Mouse (Mus musculus) CH12.LX (cell line): Measurements from ENCODE around the gene Prkg1. TPM values are rescaled to one million over a fixed set of nuclear protein-coding genes. Genes with fewer than 3 reads are reported as not detected.

Source experiments
- DNase-seq: peaks from one replicate; pipeline ENCODE4 v3.0.0-alpha.2; 2013; ENCODE audit errors: extremely low read depth
- H3K27ac ChIP-seq: 2 replicates; pipeline ENCODE4 v1.5.1; 2012; ENCODE audit warnings: low read depth, mild to moderate bottlenecking, control low read depth, moderate library complexity; ENCODE audit not compliant: insufficient read depth
- H3K27me3 ChIP-seq: replicated peaks from 2 replicates; pipeline ENCODE3; 2012; ENCODE audit warnings: inconsistent platforms
- H3K36me3 ChIP-seq, 2 experiments: replicated peaks in 1 of 2; 2 replicates each; pipeline versions ENCODE3 to v1.6.1; 2012; ENCODE audit warnings: inconsistent platforms in 1 of 2, low read length in 1 of 2, mild to moderate bottlenecking in 1 of 2, mixed read lengths in 1 of 2, moderate library complexity in 1 of 2; ENCODE audit not compliant: control insufficient read depth in 1 of 2, insufficient read depth in 1 of 2
- H3K4me1 ChIP-seq, 2 experiments: 2 replicates each; pipeline ENCODE4 v1.6.1; 2012; ENCODE audit warnings: inconsistent platforms in 1 of 2, moderate library complexity in 1 of 2; ENCODE audit not compliant: insufficient read depth in 2 of 2, control insufficient read depth in 1 of 2
- H3K4me2 ChIP-seq: 2 replicates; pipeline ENCODE4 v1.6.1; 2012; ENCODE audit warnings: low read depth, mild to moderate bottlenecking, control low read depth; ENCODE audit not compliant: poor library complexity, insufficient read depth, severe bottlenecking
- H3K4me3 ChIP-seq, 3 experiments: fragments of 150-350 bp in 1 of 3; sonication (generic) in 1 of 3; replicated peaks in 1 of 3; 2 replicates each; pipeline versions ENCODE3 to v1.5.1; 2011 to 2012; ENCODE audit warnings: low read depth in 2 of 3, low read length in 2 of 3, mild to moderate bottlenecking in 2 of 3, moderate library complexity in 2 of 3, control low read depth in 1 of 3, improper control_type of control experiment in 1 of 3, inconsistent platforms in 1 of 3, mixed read lengths in 1 of 3; ENCODE audit not compliant: poor library complexity in 1 of 3
- H3K79me2 ChIP-seq: replicated peaks from 2 replicates; pipeline ENCODE4 v1.6.1; 2012; ENCODE audit warnings: mild to moderate bottlenecking, moderate library complexity; ENCODE audit not compliant: control insufficient read depth, poor library complexity, insufficient read depth, severe bottlenecking; ENCODE audit errors: extremely low read depth
- H3K9ac ChIP-seq: 2 replicates; pipeline ENCODE4 v1.6.1; 2012; ENCODE audit warnings: low read depth, mild to moderate bottlenecking, control low read depth, moderate library complexity; ENCODE audit not compliant: insufficient read depth
- H3K9me3 ChIP-seq: replicated peaks from 2 replicates; pipeline ENCODE3; 2012; ENCODE audit warnings: low read length, inconsistent platforms, mixed read lengths
- BHLHE40 ChIP-seq: IDR thresholded peaks from 2 replicates; pipeline ENCODE4 v1.6.1; 2011; ENCODE audit warnings: mild to moderate bottlenecking, low read depth, low read length, improper control_type of control experiment
- CTCF ChIP-seq, 2 experiments: IDR thresholded peaks in 1 of 2; conservative IDR thresholded peaks in 1 of 2; 2 replicates each; pipeline ENCODE4 v1.5.1; 2011 to 2012; ENCODE audit warnings: low read depth in 2 of 2, low read length in 2 of 2, improper control_type of control experiment in 1 of 2, inconsistent platforms in 1 of 2, mild to moderate bottlenecking in 1 of 2, moderate library complexity in 1 of 2
- E2F4 ChIP-seq: IDR thresholded peaks from 2 replicates; pipeline ENCODE4 v1.6.1; 2011; ENCODE audit warnings: low read depth, low read length, improper control_type of control experiment; ENCODE audit not compliant: insufficient replicate concordance
- ETS1 ChIP-seq: conservative IDR thresholded peaks from 2 replicates; pipeline ENCODE4 v1.6.1; 2012; ENCODE audit warnings: low read depth, mild to moderate bottlenecking, inconsistent platforms, low read length, improper control_type of control experiment, moderate library complexity
- MYC ChIP-seq: IDR thresholded peaks from 2 replicates; pipeline ENCODE4 v1.6.1; 2011; ENCODE audit warnings: low read depth, mild to moderate bottlenecking, improper control_type of control experiment, low read length
- NELFE ChIP-seq: IDR thresholded peaks from 2 replicates; pipeline ENCODE4 v1.6.1; 2011; ENCODE audit warnings: low read depth, low read length, improper control_type of control experiment
- RAD21 ChIP-seq: IDR thresholded peaks from 2 replicates; pipeline ENCODE4 v1.6.1; 2011; ENCODE audit warnings: low read depth, mild to moderate bottlenecking, low read length, improper control_type of control experiment, moderate library complexity
- SIN3A ChIP-seq: IDR thresholded peaks from 2 replicates; pipeline ENCODE4 v1.6.1; 2012; ENCODE audit warnings: low read length, improper control_type of control experiment, inconsistent platforms
- SMC3 ChIP-seq: IDR thresholded peaks from 2 replicates; pipeline ENCODE4 v1.6.1; 2011; ENCODE audit warnings: low read depth, low read length, improper control_type of control experiment
- USF1 ChIP-seq: IDR thresholded peaks from 2 replicates; pipeline ENCODE4 v1.6.1; 2014; ENCODE audit warnings: low read depth, mild to moderate bottlenecking, inconsistent platforms, low read length, improper control_type of control experiment
- USF2 ChIP-seq: conservative IDR thresholded peaks from 2 replicates; pipeline ENCODE4 v1.6.1; 2011; ENCODE audit warnings: low read depth, low read length, improper control_type of control experiment
- ZC3H11A ChIP-seq: IDR thresholded peaks from 2 replicates; pipeline ENCODE4 v1.6.1; 2012; ENCODE audit warnings: low read depth, mild to moderate bottlenecking, inconsistent platforms, low read length, improper control_type of control experiment
- ZNF384 ChIP-seq: IDR thresholded peaks from 2 replicates; pipeline ENCODE4 v1.6.1; 2012; ENCODE audit warnings: low read depth, low read length, improper control_type of control experiment, inconsistent platforms
- dilution Hi-C: fragments of 300-500 bp; cut with MboI; formaldehyde crosslinking; loops from 2 replicates; pipeline ENCODE4 v1.14.3; 2020; ENCODE audit warnings: low sequenced_read_pairs; ENCODE audit not compliant: extremely low pct_unique_long_range_greater_than_20kb, extremely low pct_ligation_motif_present
- in situ Hi-C: fragments of 300-500 bp; cut with MboI; formaldehyde crosslinking; loops from 3 replicates; pipeline ENCODE4 v1.14.3; 2019; ENCODE audit warnings: low sequenced_read_pairs, low pct_ligation_motif_present, low pct_unique_long_range_greater_than_20kb, mixed read lengths
- polyA plus RNA-seq: library from polyadenylated mRNA; unstranded; fragments of >175 nt; gene quantifications from 2 replicates; pipeline ENCODE4 v1.2.1, GENCODE M21; 2012; ENCODE audit warnings: low read depth; ENCODE audit not compliant: insufficient read length
- total RNA-seq, 2 experiments: library from RNA; depleted of rRNA; stranded (reverse); fragments of 300-350 nt in 1 of 2; fragments of >200 nt in 1 of 2; gene quantifications; 2 replicates each; pipeline ENCODE4 v1.2.3; 2012 to 2014

Gene Prkg1
- total and polyA plus RNA-seq, 3 experiments: not detected

- dilution Hi-C loops: no loop called here
- no peaks in the 10 kb centered on the region for H3K27me3 ChIP-seq
- no peak overlapping the region for H3K4me3 ChIP-seq
- H3K4me1 ChIP-seq: no peaks in the 10 kb centered on the region
- no peak overlapping the region for H3K9ac ChIP-seq
- H3K79me2 ChIP-seq: no peaks in the 10 kb centered on the region
- H3K36me3 ChIP-seq: no peaks in the 10 kb centered on the region
- H3K9me3 ChIP-seq: no peaks in the 10 kb centered on the region
- peak; percentile 80 for TF ChIP-seq ZC3H11A
- TF ChIP-seq SIN3A: no peak
- TF ChIP-seq ETS1: no peak
- peak; percentile 91 for TF ChIP-seq SMC3
- peak; percentile 59 to 91 for TF ChIP-seq CTCF (conservative IDR thresholded peaks at IDR 0.05 in 1 of 2, IDR thresholded peaks at IDR 0.05 in 1 of 2; ENCODE audit: low read depth in 2 of 2, low read length in 2 of 2)
- peak; percentile 48 for TF ChIP-seq ZNF384
- peak; percentile 90 for TF ChIP-seq RAD21
- peak; percentile 28; the same call in 1 of the 2 replicates for TF ChIP-seq NELFE
- in situ Hi-C loops: loop anchor here (10.0 kb wide), 1 partner anchor 320 kb away; the partner anchor contains the start of gene Mbl2
- H3K27ac ChIP-seq: no peak overlapping the region
- H3K4me2 ChIP-seq: peak overlapping the region; percentile 45; the same call in 1 of the 2 replicates
- peak; percentile 53 for DNase-seq
Measured at GRCm38 (mm10) chr19:30554467-30554881, 1210.4 kb downstream of the Prkg1 start.

GRCm38 (mm10) chr19:30553740-30554139 is 1211.1 kb downstream of the Prkg1 start:
- no peak for DNase-seq
- Histone ChIP-seq H3K36me3 (no peaks in the 10 kb centered on the region), H3K27me3 (no peaks in the 10 kb centered on the region), H3K4me2 (no peak overlapping the region), H3K79me2 (no peaks in the 10 kb centered on the region), H3K9ac (no peak overlapping the region), H3K27ac (no peak overlapping the region), H3K4me1 (no peaks in the 10 kb centered on the region), H3K9me3 (no peaks in the 10 kb centered on the region), H3K4me3 (no peak overlapping the region)
- in situ Hi-C loops: loop anchor here (10.0 kb wide), 1 partner anchor 319 kb away; the partner anchor contains the start of gene Mbl2
- TF ChIP-seq CTCF (conservative IDR thresholded peaks at IDR 0.05 in 1 of 2, IDR thresholded peaks at IDR 0.05 in 1 of 2; ENCODE audit: low read depth in 2 of 2, low read length in 2 of 2): peak in 1 of 2 experiments; percentile 37; a peak in 2 of 4 replicates
- peak; percentile 9 for TF ChIP-seq RAD21
- TF ChIP-seq MYC: no peak
- peak; percentile 46 for TF ChIP-seq SMC3
- dilution Hi-C loops: no loop called here

- H3K36me3 ChIP-seq: no peaks in the 10 kb centered on the region
- no peaks in the 10 kb centered on the region for H3K9me3 ChIP-seq
- H3K79me2 ChIP-seq: no peaks in the 10 kb centered on the region
- H3K4me1 ChIP-seq: no peaks in the 10 kb centered on the region
- no peak overlapping the region for H3K4me3 ChIP-seq
- H3K27ac ChIP-seq: no peak overlapping the region
- dilution Hi-C loops: no loop called here
- no peaks in the 10 kb centered on the region for H3K27me3 ChIP-seq
- in situ Hi-C loops: loop anchor here (10.0 kb wide), 1 partner anchor 317 kb away; the partner anchor contains the start of gene Mbl2
- no peak overlapping the region for H3K9ac ChIP-seq
- DNase-seq: no peak
- H3K4me2 ChIP-seq: no peak overlapping the region
- TF ChIP-seq USF2: peak; percentile 58; the same call in 1 of the 2 replicates
- peak; percentile 59 for TF ChIP-seq USF1
- 0 out of 2 replicates have a peak, but pooled peaks have one; percentile 17 for TF ChIP-seq BHLHE40
- no peak for TF ChIP-seq E2F4
Measured at GRCm38 (mm10) chr19:30552260-30552659, 1212.6 kb downstream of the Prkg1 start.
